Mouse (Mus musculus) testis, adult 2 months (tissue): ENCODE data around the gene Aldh3a2. TPM values are rescaled to one million over a fixed set of nuclear protein-coding genes. Genes with fewer than 3 reads are reported as not detected.
"Not testable (repeated sequence)": the region's sequence is repeated elsewhere in the genome, so short reads cannot be mapped to it uniquely, and the experiment has no call there.

ENCODE experiments used
- H3K27ac ChIP-seq: fragments of 200-500 bp; 2 replicates; pipeline ENCODE4 v1.5.1; 2012; ENCODE audit warnings: low read depth, low read length; ENCODE audit not compliant: control insufficient read depth, insufficient read depth
- H3K27me3 ChIP-seq: fragments of 200-500 bp; 2 replicates; pipeline ENCODE4 v1.6.1; 2012; ENCODE audit warnings: mild to moderate bottlenecking, low read length, moderate library complexity; ENCODE audit not compliant: control insufficient read depth, insufficient read depth
- H3K36me3 ChIP-seq: fragments of 200-500 bp; 2 replicates; pipeline ENCODE4 v1.6.1; 2012; ENCODE audit warnings: mild to moderate bottlenecking, low read length; ENCODE audit not compliant: control insufficient read depth, insufficient read depth
- H3K4me1 ChIP-seq: fragments of 200-500 bp; 2 replicates; pipeline ENCODE4 v1.6.1; 2012; ENCODE audit warnings: low read length; ENCODE audit not compliant: control insufficient read depth, insufficient read depth
- H3K4me3 ChIP-seq: fragments of 200-500 bp; 2 replicates; pipeline ENCODE4 v1.5.1; 2012; ENCODE audit warnings: low read depth, mild to moderate bottlenecking, low read length, moderate library complexity, mixed read lengths; ENCODE audit not compliant: control insufficient read depth
- CTCF ChIP-seq: fragments of 200-500 bp; IDR thresholded peaks from 2 replicates; pipeline ENCODE4 v1.5.1; 2012; ENCODE audit warnings: low read depth, mild to moderate bottlenecking, inconsistent platforms, low read length, moderate library complexity; ENCODE audit not compliant: control insufficient read depth, insufficient read depth, insufficient replicate concordance
- POLR2A ChIP-seq: fragments of 200-500 bp; IDR thresholded peaks from 2 replicates; pipeline ENCODE4 v1.6.1; 2012; ENCODE audit warnings: low read depth, mild to moderate bottlenecking, inconsistent platforms, low read length, moderate library complexity; ENCODE audit not compliant: control insufficient read depth
- polyA plus RNA-seq: library from polyadenylated mRNA; depleted of rRNA; stranded (reverse); fragments of >200 nt; gene quantifications from 2 replicates; pipeline ENCODE4 v1.2.3, GENCODE M21; 2012; rRNA removed

Aldh3a2 gene
- 18.3 and 21.3 TPM in 2 replicates for polyA plus RNA-seq

DNA sequence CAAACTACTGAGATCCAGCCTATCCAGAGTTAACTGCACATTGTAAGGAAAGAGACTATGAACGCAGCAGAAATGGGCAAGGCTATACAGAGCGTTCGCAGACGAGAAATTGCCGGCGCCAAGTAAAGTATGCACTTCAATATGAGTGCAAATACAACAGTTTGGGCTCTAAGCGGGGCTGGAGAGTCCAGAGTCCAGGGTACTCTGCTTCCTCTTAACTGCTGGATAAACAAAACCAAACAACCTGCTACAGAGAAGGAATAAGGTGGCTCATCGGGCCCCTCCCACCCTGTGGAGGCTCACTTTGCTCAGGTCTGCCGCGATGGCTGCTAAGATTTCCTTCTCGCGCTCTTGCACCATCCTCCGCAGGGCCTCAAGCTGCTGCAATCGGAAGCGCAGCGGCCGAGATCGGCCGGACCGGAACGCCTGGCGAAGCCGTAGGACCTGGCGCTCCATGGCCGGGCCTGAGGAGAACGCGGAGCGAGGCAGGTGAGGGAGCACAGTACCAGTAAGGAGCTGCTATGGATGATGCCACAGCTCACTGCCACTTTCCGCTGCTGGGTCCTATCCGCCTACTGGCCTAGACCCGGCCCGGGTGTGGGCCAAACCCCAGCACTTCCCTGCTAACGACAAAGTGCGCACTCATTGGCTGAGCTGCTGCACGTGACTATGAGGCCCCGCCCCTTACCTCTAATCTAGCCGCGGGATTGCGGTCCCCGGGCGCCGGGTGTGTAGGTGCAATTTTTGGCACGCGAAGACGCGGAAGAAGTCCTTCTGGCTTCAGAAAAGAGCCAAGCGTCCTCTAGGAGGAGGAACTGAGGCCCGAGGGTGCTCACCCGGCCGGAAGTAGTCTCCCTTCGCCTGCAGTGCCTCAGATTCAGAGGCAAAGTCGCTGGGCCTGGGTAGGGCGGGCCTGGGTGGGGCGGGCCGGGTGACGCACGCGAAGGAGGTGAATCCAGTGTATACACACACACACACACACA lies at the start of gene Aldh3a2:
Aldh3a2 (minus strand) TSS at position 914 of the 983 bp plus-strand sequence.
- H3K4me1 ChIP-seq, result peaks cover 3% of the 10 kb centered on the region
- peak within 1 kb of the TSS; percentile 98 for H3K4me3 ChIP-seq
- TF ChIP-seq POLR2A, result peak; percentile 93
- TF ChIP-seq CTCF, result no peak
- H3K27ac ChIP-seq, result peak within 1 kb of the TSS; percentile 94
- H3K27me3 ChIP-seq, result no peaks in the 10 kb centered on the region
- H3K36me3 ChIP-seq, result no peaks in the 10 kb centered on the region

DNA sequence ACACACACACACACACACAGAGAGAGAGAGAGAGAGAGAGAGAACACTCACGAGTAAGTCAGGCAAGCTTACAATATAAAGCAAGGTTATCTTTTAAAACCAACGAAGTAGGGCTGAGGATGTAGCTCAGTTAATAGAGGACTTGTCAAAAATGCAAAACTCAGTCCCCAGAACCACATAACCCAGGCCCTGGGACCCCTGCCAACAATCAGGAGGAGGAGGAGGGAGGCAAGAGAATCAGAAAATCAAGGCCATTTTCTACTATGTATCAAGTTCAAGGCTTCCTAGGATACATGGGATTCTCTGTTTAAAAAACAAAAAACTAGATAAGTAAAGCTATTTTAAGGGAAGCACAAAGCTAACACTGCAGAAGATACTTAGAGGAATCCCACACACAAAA lies 49.6 kb upstream of the Aldh3a2 start:
- 0 out of 2 replicates have a peak overlapping the region, but pooled peaks have one; percentile 19 for H3K27ac ChIP-seq
- no peak overlapping the region for H3K4me3 ChIP-seq
- TF ChIP-seq CTCF (no peak), POLR2A (no peak)
- H3K36me3 ChIP-seq, result no peaks in the 10 kb centered on the region; the same call in 1 of the 2 replicates
- no peaks in the 10 kb centered on the region for H3K27me3 ChIP-seq
- peaks cover 4% of the 10 kb centered on the region; the same call in 1 of the 2 replicates for H3K4me1 ChIP-seq

DNA sequence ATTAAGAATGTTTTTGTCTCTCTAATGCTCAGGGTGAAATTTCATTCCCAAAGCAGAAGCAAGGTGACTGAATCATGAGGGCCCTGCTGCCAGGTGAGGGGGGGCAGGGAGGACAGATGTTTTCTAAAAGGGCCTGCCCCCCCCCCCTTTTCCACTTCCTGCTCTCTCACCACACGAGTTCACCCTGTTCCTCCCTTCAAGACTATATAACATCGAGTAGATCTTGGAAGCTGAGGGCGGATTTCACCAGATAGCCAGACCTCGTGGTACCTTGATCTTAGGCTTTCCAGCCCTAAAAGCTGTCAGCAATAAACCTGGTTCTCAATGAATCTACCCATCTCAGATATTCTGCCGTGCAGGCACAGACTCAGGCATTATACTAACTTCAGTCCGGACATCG lies 43.1 kb upstream of the Aldh3a2 start:
- peaks cover 4% of the 10 kb centered on the region; the same call in 1 of the 2 replicates for H3K4me1 ChIP-seq
- H3K27ac ChIP-seq, result no peak overlapping the region; the same call in 1 of the 2 replicates
- H3K4me3 ChIP-seq, result no peak overlapping the region
- H3K27me3 ChIP-seq, result no peaks in the 10 kb centered on the region
- TF ChIP-seq CTCF (no peak), POLR2A (no peak)
- H3K36me3 ChIP-seq, result peaks cover 2% of the 10 kb centered on the region

DNA sequence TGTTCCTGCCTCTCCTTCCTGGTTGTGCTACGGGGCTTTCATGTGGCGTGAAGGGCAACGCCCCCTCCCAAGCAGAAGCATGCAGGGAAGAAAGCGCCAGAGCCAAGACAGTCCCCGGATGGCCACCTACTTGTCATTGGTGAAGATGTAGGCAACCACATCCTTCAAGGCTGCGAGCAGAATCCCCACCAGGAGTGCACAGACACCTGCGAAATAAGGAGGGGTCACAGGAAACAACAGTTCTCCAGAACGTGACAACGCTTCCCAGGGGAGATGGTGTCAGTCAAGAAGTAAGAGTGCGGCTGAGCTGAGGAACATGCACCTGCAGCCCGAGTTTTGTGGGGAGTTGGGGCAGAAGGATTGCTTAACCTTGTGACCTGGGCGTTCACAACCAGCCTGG lies 42.6 kb upstream of the Aldh3a2 start:
- H3K4me3 ChIP-seq, result no peak overlapping the region
- no peaks in the 10 kb centered on the region for H3K27me3 ChIP-seq
- H3K27ac ChIP-seq, result peak overlapping the region; percentile 45
- TF ChIP-seq POLR2A (no peak), CTCF (no peak)
- peaks cover 2% of the 10 kb centered on the region for H3K36me3 ChIP-seq
- peaks cover 4% of the 10 kb centered on the region; the same call in 1 of the 2 replicates for H3K4me1 ChIP-seq

DNA sequence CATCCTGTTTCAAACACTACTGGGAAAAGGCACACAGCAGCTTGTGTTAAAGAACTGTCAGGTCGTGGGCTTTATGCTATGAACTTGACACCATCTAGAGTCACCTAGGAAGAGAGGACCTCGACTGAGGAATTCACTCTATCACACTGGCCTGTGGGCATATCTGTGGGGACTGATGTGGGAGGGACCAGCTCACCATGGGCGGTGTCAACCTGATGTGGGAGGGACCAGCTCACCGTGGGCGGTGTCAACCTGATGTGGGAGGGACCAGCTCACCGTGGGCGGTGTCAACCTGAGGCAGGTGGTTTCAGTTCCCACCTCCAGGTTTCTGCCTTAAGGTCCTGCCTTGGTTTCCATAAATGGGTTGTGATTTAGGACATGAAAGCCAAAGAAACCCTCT lies 40.5 kb upstream of the Aldh3a2 start:
- no peak overlapping the region for H3K27ac ChIP-seq
- H3K4me1 ChIP-seq, result no peaks in the 10 kb centered on the region; the same call in 1 of the 2 replicates
- H3K36me3 ChIP-seq, result peaks cover 2% of the 10 kb centered on the region
- H3K4me3 ChIP-seq, result no peak overlapping the region
- no peaks in the 10 kb centered on the region for H3K27me3 ChIP-seq
- TF ChIP-seq POLR2A (no peak), CTCF (no peak)

DNA sequence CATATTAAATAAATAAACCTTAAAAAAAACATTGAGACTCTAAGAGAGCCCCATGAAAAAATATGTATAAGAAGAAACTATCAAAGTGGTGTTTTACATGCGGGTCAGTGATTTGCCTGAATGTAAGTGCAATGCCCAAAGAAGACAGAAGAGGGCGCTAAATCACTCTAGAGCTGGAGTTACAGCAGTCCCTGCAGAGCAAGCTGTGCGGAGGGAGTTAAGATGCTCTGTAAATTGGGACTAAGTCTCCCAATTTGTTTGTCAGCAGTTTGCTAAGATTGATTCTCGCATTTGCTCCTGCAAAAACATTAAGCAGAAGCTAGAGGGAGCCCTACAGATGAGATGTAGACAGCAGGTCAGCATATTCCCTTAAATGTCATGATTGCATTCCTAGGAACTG lies 38.1 kb upstream of the Aldh3a2 start:
- peaks cover 2% of the 10 kb centered on the region; the same call in 1 of the 2 replicates for H3K4me1 ChIP-seq
- no peak overlapping the region for H3K27ac ChIP-seq
- no peak overlapping the region for H3K4me3 ChIP-seq
- no peaks in the 10 kb centered on the region; the same call in none of the 2 replicates for H3K36me3 ChIP-seq
- no peaks in the 10 kb centered on the region for H3K27me3 ChIP-seq
- TF ChIP-seq POLR2A, result no peak
- TF ChIP-seq CTCF, result peak; percentile 17; the same call in 1 of the 2 replicates

DNA sequence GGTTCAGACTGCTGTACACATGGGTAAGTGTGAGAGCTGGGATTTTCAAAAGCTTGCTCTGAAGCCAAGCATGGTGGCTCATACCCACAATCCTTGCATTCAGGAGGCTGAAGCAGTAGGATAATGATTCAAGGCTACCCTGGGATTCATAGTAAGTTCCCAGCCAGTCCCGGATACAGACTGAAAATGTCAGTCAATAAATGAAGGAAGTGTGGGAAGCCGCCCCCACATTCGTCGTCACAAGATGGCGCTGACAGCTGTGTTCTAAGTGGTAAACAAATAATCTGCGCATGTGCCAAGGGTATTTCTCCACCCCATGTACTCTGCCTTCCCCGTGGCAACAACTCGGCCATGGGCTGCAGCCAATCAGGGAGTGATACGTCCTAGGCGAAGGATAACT lies 37.3 kb upstream of the Aldh3a2 start:
- H3K27me3 ChIP-seq, H3K27ac ChIP-seq, H3K4me1 ChIP-seq, H3K4me3 ChIP-seq, H3K36me3 ChIP-seq: not testable (repeated sequence)
